Mouse (Mus musculus) adrenal gland, postnatal 14 days (tissue): Measurements from ENCODE around the gene Lrp10. TPM values are rescaled to one million over a fixed set of nuclear protein-coding genes. Genes with fewer than 3 reads are reported as not detected.
A peak's percentile ranks its signal among the peaks of the same experiment; 100 is the strongest.

Experiments
- DNase-seq: peaks from one replicate; pipeline ENCODE4 v3.0.0; 2021; ENCODE audit warnings: mixed read lengths
- total RNA-seq: library from RNA; stranded (reverse); gene quantifications from 2 replicates; pipeline ENCODE4 v1.2.3, GENCODE M21; 2021

Gene Lrp10
- total RNA-seq, 1 experiment from 2014 or later = 92.5 TPM

- DNase-seq = peak; percentile 81
These were observed 30.8 kb upstream of the Lrp10 start for GRCm38 (mm10) chr14:54432837-54433830.

GRCm38 (mm10) chr14:54433941-54434531 is 29.9 kb upstream of the Lrp10 start:
- peak; percentile 38 for DNase-seq

- DNase-seq = peak; percentile 50
These were observed 28.6 kb upstream of the Lrp10 start for GRCm38 (mm10) chr14:54435194-54435918.

DNA sequence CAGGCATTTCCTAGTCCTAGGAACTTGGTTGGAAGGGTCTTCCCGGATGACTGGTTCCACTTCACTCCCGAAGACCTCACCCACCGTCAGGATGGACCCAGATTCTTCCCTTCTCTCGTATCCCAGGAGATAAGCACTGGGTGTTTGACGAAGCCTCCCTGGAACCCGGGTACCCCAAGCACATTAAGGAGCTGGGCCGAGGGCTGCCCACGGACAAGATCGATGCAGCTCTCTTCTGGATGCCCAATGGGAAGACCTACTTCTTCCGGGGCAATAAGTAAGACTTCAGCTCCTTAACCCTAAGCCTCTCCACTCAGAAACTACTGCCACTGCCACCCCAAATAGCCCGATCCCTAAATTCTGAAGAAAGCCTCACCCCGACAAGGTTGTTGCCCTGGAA is 24.8 kb upstream of the Lrp10 start:
- no peak for DNase-seq

DNA sequence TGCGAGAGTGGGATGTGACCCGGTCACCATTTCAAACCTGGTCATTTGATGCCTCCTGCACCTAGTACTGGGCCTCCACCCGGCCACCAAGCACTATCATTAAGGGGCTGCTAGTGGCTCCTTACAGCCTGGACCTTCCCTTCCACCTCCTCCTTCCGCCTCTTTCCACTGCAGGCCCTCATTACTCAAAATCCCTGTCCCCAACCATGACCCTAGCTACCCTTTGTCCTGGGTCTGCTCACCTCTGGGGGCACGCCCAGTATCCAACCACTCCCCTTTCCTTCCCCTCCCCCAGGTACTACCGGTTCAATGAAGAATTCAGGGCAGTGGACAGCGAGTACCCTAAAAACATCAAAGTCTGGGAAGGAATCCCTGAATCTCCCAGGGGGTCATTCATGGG is 24.3 kb upstream of the Lrp10 start:
- DNase-seq = no peak

GRCm38 (mm10) chr14:54440538-54440937 is 23.4 kb upstream of the Lrp10 start:
- DNase-seq = no peak

- no peak for DNase-seq
These were observed 22.6 kb upstream of the Lrp10 start for GRCm38 (mm10) chr14:54441365-54441764.

DNA sequence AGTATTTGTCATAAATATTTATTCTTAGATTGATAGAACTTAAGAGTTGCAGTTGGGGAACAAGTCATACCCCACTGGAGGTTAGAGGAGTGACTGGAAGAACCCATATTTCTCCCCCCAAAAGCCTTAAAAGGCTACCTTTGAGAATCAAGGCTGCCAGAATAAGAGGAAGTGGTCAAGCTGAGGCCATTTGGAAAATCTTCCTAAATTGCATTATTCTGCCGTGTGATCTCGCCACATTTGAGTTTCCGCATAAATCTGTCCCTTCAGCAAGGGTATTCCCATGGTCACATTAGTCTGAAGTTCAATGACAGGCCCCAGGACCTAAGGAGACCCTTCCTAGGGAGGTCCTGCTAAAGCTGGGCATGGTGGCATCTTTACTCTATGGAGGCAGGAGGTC is 21.4 kb upstream of the Lrp10 start:
- no peak for DNase-seq

DNA sequence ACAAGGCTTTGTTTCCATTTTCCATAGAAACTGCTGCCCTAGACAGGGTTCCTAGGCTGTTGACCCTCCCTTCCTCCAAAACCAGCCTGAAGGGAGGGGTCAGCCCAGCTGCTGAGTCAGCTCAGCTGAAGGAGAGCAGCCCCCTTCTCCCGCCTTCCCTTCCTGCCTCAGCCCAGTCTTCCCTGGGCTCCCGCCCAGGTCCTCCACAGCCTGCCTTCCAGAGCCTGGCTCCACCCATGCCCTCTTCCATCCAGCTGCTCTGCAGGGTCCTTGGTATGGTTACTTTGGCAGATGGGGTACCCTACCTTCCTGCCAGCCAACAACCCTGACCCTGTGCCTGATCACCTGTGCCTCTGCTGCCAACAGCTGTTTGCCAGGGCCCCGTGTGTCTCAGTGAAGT is 20.7 kb upstream of the Lrp10 start:
- peak; percentile 53 for DNase-seq

DNA sequence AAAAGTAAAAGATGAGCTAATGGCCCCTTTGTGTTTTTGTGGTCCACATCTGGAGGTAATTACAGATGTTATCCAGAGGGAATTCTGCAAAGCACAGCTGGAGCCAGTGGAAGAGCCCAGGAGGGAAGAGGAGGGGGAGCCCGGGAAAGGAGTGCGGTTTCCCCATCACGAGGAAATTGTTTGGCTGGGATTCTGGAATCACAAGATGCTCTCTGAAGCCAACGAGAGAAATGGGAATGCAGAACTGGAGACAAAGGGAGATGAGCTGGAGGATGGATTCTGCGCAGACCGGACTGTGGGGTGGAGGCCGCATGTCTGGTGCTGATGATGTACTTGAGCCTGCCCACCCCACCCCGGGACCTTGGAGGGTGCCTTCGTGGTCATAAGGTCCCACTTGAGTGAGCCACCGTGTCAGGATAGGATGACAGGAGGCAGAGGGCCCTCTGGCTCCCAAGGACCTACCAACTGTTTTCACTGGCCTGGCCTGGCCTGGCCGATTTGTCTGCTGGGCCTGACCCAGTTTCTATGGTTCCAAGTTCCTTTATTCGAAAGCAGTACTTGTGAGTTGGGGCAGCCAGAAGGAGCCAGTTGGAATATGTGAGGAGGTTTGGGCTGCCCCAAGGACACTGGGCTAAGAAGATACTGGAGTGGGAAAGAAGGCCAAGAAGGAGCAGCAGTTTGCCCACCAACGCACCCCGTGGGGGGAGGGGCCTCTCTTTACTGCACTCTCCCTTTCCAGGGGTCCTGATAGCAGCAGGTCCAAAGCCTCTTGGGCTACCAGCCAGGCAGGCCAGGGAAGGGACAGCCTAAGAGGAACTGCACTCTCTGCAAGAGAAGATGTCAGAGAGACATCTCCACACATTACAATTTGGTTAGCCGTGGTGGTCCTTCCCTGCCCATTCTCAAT is 20.0 kb upstream of the Lrp10 start:
- no peak for DNase-seq

- no peak for DNase-seq
These were observed 18.5 kb upstream of the Lrp10 start for GRCm38 (mm10) chr14:54445476-54445875.

DNA sequence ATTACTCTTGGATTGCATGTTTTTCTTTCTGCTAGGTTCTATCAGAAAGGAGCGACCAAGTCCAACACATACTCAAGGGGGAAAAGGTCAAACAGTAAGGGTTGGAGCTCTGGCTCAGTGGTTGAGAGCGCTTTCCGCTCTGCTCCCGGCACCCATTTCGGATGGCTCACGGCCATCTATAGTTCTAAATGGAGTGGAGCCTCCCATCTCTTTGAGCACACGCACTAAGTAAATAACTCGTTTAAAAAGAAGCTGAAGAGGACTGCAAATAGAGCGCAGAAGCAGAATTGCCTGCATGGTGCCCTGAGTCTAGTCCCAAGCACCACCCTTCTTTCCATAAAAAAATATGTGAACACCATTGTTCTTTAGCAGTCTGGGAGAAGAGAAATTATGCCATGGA is 10.4 kb upstream of the Lrp10 start:
- DNase-seq = no peak

- no peak for DNase-seq
These were observed 9.0 kb upstream of the Lrp10 start for GRCm38 (mm10) chr14:54454669-54455528.

DNA sequence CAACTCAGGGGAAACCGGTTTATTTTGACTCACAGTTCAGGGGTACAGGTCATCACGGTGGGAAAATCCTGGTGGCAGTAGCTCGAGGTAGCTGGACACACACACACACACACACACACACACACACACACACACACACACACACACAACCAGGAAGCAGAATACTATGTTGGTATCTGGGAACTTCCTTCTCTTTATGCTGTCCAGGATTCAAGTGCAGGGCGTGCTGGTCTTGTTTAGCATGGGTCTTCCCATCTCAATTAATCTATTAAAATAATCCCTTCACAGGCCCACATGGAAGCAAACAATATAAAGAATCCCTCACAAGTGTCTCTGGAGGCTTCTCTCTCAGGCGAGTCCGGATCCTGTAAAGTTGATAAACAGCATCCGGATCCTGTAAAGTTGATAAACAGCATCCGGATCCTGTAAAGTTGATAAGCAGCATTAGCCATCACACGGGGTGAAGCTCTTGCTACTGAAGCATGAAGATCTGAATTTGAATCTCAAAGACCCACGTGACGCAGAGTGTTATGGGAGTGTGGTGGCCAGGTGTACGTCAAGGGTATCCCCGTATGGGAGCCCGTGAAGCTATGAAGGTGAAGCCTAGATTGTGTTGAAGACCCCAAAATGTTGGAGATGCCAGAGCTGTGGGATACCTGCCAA is 5.9 kb upstream of the Lrp10 start:
- DNase-seq = no peak

- DNase-seq = no peak
These were observed 1.8 kb upstream of the Lrp10 start for GRCm38 (mm10) chr14:54462146-54462545.

DNA sequence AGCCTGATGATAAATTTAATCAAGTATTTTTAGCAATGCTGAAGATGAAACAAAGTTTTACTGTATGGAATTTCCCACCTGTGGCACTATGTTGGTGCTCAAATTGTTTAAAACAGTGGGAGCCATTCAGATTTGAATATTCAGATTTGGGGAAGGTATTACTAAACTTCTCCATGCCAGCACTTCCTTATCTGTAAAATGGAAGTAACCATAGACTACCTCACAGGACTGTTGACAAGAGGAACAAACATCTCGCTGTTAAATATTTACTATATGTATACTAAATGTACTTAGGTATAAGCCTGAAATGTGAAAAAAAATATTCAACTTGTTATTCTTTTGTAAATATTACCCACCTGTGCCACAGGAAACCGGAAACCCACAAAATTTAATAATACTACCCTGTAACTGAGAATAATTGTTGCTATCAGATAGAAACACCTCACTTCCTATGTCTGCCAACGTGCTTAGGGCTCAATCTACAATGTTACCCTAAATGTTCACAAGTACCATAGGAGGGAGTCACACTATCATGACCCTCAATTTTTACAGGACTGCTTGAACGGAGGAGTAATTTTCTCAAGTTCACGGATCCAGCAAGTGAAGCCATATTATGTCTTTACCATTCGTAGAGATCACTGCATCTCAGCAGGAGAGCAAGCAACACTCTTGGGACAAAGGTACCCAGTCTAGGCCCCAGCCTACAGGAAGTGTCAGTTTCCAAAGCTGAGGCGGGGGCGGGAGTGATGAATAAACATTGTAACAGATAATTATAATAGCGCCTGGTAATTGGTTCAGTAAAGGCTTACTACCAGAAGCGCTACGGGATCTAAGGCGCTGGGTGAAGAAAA is 604 bp upstream of the Lrp10 start:
- no peak for DNase-seq

DNA sequence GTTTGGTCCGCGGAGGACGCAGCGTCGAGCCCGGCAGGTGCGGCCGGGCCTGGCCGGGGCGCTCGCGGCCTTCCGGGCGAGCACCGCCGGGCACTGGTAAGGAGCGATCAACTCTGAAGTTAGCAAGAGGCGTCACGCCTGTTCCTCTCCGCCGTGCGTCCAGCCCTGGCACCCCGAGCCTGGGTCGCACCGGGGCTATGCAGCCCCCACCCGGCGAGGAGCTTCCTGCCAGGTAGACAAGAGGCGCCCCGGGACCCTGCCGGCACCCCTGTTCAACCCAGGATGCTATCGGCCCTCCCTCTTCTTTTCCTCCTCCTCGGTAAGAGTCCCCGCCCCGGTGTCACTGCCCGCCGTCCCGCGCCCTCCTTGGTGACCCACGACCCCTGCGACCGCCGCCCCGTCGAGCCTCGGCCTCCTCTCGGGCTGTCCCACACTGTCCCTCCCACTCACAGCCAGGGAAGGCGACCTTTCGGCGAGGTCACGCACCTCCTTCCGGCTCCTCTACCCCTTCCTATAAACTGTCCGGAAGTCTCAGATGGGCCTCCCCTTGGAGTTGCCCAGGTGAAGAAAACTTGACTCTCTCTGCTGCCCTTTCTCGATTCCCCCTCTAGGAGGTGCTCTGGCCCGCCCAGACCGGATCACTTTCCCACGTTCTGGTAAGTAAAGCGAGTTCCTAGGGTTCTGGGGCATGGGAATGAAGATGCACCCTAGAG is 512 bp downstream of the Lrp10 start:
- DNase-seq = peak; percentile 86

GRCm38 (mm10) chr14:54471467-54471866 is 7.5 kb downstream of the Lrp10 start:
- DNase-seq = no peak

GRCm38 (mm10) chr14:54472671-54473070 is 8.7 kb downstream of the Lrp10 start:
- no peak for DNase-seq
